Mouse (Mus musculus) heart, postnatal 36 days (tissue): ENCODE data around the gene Nrp1. TPM values are rescaled to one million over a fixed set of nuclear protein-coding genes. Genes with fewer than 3 reads are reported as not detected.

ENCODE experiments used
- DNase-seq, 2 experiments: peaks; one replicate each; pipeline ENCODE4 v3.0.0; 2021 to 2022
- intact Hi-C: fragments of 180-260 bp; cut with DNase I; formaldehyde crosslinking; loops from one replicate; pipeline ENCODE4 v1.15.1; 2025
- total RNA-seq, 2 experiments: library from RNA; stranded (reverse); gene quantifications; 2 replicates each; pipeline ENCODE4 v1.2.3; 2021

The Nrp1 gene
- total RNA-seq, 2 experiments from 2014 or later: 100 to 116 TPM

DNA sequence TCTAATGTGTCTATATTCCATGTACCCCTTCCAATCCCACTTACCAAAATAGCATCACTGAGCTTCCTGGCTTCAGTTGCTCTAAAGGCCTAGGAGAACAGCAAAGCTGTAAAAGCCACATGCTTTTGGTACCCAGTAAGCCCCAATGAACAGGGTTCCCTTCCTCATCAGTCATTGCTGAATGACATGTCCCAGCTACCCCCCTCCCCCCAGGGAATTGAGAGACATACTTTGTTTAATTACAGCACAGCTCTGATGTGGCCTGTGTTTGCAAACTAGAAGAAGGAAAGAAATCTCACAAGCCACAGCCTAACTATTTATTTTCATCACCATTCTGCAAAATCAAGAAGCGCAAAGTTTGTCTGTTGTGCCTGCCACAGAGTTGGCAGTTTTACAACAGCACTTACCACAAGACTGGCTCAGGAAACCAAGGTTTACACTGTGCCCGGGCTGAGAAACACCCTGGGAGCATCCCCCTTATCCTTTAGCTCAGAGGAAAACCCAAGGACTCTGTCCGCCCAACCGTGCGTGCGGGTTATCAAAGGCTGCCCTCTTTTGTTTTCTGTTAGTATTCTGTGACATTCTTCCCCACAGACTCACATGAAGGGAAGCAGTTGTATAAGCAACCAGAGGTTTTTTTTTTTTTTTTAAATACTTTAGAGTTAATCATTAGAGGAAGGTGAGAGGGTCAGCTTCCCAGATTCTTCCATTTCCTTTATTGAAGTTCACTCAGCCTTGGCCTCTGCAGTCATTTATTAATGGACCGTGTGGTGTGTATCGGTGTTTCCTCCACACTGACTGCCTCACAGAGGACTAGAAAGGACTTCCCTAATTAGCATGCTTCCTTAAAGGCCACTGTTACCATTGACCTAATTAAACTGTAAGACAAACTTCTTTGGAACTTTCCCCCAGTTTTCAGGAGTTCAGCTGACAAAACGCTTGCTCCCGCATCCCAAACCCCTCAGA lies 129.8 kb downstream of the Nrp1 start:
- intact Hi-C loops: loop anchor here (5.0 kb wide), 2 partner anchors 36 to 1156 kb away; no protein-coding TSS in a partner anchor
- DNase-seq: no peak

GRCm38 (mm10) chr8:128489351-128489750 lies 130.9 kb downstream of the Nrp1 start:
- intact Hi-C loops: loop anchor here (5.0 kb wide), 2 partner anchors 37 to 1157 kb away; no protein-coding TSS in a partner anchor
- no peak for DNase-seq

DNA sequence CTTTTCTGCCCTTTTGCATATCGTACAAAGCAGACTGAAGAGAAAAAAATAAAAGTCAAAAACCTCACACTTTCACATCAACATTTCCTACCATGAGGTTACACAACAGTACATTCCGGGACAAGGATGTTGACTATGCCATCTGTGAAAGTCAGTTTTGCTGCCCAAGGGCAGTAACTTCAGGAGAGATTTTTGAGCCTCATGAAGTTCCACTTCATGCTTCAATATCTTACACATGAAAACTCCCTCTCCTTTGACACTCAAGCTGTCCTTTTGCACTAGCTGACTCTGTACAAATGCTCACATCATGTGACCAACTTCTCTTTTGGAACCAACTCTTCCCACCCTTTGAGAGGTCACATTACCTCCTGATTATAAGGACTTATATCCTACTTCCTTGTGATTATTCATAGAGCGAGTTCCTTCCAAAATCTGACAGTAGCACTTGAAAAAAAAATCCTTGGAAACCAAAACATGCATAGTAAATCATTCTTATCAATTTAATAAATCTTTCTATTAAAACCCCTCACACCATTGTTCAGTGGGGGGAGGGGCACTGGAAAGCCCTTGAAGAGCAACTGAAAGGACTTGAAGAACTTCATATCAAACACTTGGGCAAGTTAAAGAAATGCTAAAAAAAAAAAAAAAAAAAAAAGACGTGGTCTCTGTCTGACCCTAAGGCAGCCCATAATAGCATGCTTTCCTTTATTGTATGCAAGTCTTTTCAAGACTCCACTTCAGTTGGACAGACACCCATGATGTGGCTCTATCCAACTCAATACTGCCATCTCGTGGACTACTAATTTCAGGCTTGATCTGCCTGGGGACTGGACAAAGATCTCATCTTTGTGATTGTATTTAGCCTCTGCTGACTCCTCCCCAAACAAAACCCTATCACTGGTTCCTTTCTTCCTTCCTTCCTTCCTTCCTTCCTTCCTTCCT lies 133.0 kb downstream of the Nrp1 start:
- intact Hi-C loops: loop anchor here (2.0 to 10.0 kb wide), 5 partner anchors 133 to 1299 kb away; partner anchors contain the start of gene Nrp1
- DNase-seq: peak; percentile 48 to 69

DNA sequence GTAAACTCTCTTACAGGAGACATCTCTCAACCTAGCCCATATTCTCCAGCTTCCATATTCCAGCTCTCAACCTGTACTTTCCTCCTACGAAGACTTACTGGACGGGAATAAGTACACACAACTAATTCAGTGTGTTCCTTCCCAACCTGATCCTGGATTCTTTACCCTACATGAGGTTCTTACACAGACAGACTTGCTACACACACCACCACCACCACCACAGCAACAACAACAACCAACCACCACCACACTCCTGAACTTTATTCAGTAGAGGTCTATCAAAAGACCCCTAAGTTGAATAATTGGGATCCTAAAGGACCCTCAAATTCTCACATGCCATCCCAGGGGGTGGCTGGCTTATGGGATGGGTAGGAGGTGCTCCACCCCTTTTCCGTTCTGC lies 135.4 kb downstream of the Nrp1 start:
- intact Hi-C loops: loop anchor here (5.0 to 10.0 kb wide), 4 partner anchors 642 to 1302 kb away; no protein-coding TSS in a partner anchor
- no peak for DNase-seq

DNA sequence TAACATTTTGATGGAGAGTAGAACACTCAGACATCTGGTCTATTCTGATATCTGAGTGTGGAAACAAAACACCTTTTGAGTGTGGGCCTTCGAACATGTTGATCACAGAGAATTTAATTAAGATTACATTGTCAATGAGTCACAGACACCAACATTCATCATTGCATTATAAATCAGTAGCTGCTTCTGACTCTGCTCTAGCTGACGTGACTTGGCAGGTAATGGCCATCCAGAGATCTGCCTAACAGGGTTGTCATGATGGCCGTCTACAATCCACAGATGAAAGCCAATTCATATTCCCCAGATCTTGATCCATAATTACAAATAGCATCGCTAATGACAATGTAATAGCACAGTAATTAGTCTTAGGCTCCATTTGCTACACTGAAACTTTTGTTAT lies 140.4 kb downstream of the Nrp1 start:
- DNase-seq: no peak
- intact Hi-C loops: loop anchor here (10.0 kb wide), 1 partner anchor 1064 kb away; no protein-coding TSS in a partner anchor

DNA sequence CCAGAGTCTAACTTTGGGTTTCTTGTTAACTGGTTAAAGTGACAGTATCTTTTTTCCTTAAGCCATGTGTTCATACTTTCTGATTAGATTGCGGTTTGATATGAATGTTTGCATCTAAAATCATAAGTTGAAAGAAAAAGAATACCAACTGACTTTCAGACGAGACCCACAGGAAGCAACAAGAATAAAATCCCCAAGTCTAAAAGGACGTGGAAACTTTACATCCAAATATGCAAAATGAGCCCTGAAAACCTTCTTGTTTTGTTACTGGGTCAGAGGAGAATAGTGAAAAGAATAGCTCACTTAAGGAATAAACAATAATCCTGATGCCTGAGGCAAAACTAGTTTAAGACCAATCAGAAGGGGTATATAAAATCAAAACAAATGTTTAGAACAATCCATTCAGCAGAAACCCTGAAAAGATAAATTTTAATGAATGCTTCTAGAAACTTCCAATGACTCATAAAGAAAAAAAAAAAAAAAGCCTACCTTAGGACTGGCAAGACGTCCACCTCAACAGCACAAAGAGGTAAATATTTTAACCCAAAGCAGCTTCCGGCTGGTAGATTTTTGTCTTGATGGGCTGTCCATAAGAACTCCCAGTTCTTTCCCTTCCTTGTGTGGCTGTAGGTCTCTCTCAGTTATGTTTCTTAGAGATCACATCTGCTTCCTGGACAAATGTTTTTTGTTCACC lies 145.9 kb downstream of the Nrp1 start:
- intact Hi-C loops: no loop called here
- DNase-seq: no peak

- intact Hi-C loops: no loop called here
- no peak for DNase-seq
Observed at GRCm38 (mm10) chr8:128505866-128506265, 147.5 kb downstream of the Nrp1 start.

GRCm38 (mm10) chr8:128508723-128509122 lies 150.3 kb downstream of the Nrp1 start:
- intact Hi-C loops: no loop called here
- no peak for DNase-seq

GRCm38 (mm10) chr8:128511021-128511420 lies 152.6 kb downstream of the Nrp1 start:
- DNase-seq: no peak
- intact Hi-C loops: loop anchor here (10.0 kb wide), 1 partner anchor 204 kb away; no protein-coding TSS in a partner anchor

DNA sequence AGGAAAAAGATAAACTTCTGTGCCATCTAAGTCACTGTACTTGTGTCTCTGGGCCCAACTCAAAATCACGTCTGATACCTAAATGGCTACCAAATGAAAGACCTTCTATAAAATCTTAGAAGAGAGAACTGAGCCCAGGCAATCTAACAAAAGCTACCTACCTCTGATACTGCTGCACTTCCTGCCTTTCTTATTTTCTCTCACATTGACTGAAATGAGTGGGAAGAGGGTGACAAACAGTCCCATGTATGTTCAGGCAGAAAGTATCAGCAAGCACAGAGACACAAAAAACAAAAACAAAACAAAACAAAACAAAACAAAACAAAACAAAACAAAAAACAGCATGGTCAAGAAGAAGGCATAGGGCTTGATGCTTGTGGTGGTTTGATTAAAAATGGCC lies 153.3 kb downstream of the Nrp1 start:
- intact Hi-C loops: loop anchor here (10.0 kb wide), 1 partner anchor 203 kb away; no protein-coding TSS in a partner anchor
- no peak for DNase-seq

DNA sequence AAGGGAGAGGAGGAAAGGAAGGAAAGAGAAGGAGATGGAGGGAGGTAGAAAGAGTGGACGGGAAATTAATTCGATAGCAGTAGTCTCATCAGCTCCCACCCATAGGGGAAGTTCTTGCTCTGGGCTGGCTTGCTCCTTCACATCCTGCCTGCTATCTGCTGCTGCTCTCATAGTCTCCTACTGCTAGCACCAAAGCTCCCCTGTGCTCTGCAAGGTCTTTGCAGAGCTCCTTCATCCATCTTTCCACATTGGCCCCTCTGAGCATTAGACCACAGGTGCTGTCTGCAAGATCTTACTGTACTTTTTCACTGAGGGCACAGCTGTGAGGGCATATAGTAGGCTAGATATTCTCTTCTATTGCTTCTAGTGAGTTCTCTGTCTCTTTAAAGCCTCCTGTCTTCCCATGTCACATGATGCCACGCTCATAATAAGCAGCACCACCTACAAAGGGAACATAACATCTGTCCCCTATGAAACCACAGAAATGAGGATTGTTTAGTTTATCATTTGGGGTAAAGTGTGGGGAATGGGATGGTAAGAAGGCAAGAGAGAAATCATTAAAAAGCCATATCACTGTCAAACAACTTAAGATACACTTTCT lies 158.5 kb downstream of the Nrp1 start:
- DNase-seq: no peak
- intact Hi-C loops: loop anchor here (10.0 kb wide), 1 partner anchor 198 kb away; no protein-coding TSS in a partner anchor

- DNase-seq: no peak
- intact Hi-C loops: loop anchor here (10.0 kb wide), 1 partner anchor 197 kb away; no protein-coding TSS in a partner anchor
Observed at GRCm38 (mm10) chr8:128517546-128518102, 159.2 kb downstream of the Nrp1 start.

- peak in 1 of 2 experiments; percentile 18 for DNase-seq
- intact Hi-C loops: loop anchor here (10.0 kb wide), 1 partner anchor 195 kb away; no protein-coding TSS in a partner anchor
Observed at GRCm38 (mm10) chr8:128519366-128519765, 161.0 kb downstream of the Nrp1 start.

DNA sequence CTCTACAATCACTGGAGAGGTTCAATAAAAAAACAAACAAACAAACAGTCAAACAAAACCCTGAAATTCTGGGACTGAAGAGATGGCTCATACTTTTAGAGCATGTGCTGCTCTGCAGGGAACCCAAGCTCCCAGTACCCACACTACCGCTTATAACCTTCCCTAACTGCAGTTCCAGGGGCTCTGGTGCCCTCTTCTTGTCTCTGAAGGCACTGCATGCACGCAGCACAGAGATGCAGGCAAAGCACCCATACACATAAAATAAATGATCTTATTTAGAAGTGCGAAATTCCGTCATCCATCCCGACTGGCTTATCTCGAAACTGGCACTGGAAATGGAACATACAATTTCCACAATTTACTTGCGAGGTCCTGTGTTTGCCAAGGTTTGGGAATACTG lies 165.4 kb downstream of the Nrp1 start:
- intact Hi-C loops: no loop called here
- DNase-seq: peak in 1 of 2 experiments; percentile 7

DNA sequence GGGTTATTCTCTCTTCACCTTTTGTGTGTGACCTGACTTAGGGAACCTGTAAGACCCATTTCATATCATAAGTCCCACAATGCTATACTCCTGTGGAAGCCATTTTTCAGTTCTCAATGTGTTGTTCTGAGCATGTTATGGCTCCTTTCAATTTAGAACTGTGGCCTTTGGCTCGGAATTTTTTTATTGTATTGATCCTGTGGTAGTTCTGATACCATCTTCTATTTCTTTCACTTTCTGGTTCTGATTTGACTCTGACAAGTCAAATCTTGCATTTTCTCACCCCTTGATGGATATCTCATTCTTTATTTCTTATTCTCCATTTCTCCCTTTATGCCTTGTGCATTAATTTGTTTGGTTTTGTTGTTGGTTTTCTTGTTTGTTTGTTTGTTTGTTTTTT lies 167.5 kb downstream of the Nrp1 start:
- intact Hi-C loops: no loop called here
- no peak for DNase-seq

- intact Hi-C loops: no loop called here
- DNase-seq: no peak
Observed at GRCm38 (mm10) chr8:128528591-128529383, 170.4 kb downstream of the Nrp1 start.

DNA sequence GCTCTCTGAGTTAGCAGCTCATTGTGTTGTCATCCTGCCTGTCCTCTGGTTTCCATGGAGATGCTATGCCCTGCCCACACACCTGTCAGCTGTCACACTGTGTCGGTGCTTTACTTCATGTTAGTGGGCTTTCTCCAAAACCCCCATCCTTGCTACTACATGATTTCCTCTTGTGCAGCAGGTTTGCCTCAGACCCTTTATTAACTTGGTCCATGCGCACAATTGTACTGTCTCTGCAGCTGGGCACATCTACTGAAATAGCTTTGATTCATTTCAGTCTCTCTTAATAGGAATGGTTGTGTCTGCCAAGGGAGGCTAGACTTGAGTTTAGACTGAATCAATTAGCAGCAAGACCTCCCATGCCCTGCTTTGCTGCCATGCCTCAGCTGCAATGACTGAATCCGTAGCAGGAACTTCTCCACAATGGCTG lies 176.1 kb downstream of the Nrp1 start:
- intact Hi-C loops: no loop called here
- no peak for DNase-seq

GRCm38 (mm10) chr8:128535685-128536084 lies 177.3 kb downstream of the Nrp1 start:
- no peak for DNase-seq
- intact Hi-C loops: no loop called here
